Mouse (Mus musculus): ENCODE measurements around the gene Shbg.
"Not testable (repeated sequence)": the region's sequence is repeated elsewhere in the genome, so short reads cannot be mapped to it uniquely, and the experiment has no call there.

The Shbg gene

DNA sequence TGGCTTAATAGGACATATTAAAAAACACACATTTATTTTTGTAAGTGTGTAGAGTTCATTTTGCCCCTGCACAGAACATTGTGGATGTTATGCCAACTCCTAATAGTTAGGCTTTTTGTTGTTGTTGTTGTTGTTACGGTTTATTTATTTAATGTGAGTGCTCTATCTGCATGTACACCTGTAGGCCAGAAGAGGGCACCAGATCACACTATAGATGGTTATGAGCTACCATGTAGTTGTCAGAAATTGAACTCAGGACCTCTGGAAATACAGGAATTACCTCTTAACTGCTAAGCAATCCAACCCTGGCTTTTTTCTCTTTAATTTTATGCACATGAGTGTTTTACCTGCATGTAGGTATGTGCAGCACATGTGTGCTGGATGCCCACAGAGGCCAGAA lies 12.1 kb upstream of the Shbg start:
- peak; percentile 21 for DNase-seq

DNA sequence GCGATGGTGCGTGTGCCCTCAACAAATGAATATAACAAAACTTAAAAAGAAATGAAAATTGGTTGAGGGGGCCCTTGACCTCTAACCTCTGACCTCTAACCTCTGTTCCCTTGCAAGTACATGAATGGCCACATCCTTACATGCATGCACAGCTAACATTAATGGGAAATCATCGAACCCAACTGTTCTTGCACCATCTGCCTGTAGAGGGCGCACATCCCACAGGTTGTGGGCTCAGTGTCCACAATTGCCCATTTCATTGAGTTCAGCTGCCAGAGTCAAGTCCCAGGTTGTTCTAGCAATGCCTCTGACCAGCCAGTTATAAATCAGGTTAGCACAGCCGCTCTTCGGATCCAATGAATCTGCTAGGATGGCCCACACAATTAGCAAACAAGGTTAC lies 10.6 kb upstream of the Shbg start:
- peak; percentile 71 for DNase-seq

DNA sequence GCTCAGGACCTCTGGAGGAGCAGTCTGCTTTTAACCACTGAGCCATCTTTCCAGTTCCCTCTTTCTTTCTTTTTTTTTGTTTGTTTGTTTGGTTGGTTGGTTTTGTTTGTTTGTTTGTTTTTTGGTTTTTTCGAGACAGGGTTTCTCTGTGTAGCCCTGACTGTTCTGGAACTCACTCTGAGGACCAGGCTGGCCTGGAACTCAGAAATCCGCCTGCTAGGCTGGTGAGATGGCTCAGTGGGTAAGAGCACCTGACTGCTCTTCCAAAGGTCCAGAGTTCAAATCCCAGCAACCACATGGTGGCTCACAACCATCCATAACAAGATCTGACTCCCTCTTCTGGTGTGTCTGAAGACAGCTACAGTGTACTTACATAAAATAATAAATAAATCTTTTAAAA lies 6.6 kb upstream of the Shbg start:
- DNase-seq, result not testable (repeated sequence)

DNA sequence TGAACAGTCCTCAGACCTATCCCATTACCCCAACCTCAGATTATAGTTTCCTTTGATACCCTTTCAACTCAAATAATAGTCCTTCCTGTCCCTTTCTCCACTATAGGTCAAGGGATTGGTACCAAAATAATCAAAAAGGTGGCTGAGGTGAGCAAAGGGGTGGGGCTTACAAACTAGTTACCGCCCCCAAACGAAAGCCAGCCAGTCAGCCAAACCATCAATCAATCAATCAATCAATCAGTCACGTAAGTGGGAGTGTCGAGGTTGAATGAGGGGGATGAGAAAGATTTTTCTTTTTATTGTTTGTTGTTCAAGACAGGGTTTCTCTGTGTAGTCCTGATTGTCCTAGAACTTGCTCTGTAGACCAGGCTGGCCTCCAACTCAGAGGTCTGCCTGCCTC lies 5.3 kb upstream of the Shbg start:
- no peak for DNase-seq

DNA sequence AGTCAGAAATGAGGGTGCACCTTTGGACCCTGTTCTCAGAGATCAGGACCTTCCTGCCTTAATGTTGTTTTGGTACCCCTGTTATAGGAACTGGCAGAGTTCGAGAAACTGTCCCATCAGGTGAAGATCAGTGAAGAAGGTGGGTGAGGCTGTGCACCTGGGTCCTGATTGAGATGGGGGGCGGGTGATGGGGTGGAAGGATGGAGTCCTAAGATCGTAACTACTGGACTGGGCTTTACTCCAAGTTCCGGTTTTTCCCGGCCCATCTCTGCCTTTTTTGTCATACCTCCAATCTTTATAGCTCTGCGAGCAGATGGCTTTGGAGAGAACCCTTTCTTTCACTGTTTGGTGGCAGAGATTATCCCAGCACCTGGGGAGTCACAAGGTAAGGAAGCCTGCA lies 4.7 kb upstream of the Shbg start:
- no peak for DNase-seq

DNA sequence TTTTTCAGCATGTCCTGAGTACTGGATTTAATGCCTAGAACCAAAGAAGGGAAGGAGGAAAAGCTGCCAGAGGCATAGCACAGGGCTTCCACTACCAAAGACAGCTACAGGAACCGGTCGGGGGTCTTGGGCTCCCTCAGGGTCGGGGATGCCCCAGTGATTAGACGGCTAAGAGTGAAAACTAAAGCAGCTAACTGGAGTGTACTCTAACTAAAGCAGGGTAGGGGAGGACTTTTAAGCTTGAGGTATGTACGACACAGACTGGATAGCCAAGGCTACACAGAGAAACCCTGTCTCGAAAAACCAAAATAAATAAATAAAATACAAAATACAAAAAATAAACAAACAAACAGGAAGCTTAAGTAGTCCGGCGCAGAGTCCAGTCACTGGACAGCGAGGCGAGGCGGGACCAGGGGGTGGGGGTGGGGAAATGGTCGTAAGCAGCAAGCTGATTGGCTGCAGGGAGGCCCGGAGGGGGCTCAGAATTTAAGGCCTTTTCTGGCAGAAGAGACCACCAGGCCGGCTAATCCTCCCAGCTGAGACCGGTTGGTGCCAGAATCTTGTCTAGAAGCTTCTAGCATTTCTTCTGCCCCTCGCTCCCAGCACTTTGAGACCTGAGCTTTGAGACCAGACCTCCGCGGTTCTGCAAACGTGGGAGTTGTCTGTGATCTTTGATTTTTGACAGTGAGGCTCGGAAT lies 4.0 kb upstream of the Shbg start, which contains the start of gene Sat2:
Sat2 (plus strand) TSS at position 454 of the 698 bp plus-strand sequence.
- DNase-seq, result no peak

DNA sequence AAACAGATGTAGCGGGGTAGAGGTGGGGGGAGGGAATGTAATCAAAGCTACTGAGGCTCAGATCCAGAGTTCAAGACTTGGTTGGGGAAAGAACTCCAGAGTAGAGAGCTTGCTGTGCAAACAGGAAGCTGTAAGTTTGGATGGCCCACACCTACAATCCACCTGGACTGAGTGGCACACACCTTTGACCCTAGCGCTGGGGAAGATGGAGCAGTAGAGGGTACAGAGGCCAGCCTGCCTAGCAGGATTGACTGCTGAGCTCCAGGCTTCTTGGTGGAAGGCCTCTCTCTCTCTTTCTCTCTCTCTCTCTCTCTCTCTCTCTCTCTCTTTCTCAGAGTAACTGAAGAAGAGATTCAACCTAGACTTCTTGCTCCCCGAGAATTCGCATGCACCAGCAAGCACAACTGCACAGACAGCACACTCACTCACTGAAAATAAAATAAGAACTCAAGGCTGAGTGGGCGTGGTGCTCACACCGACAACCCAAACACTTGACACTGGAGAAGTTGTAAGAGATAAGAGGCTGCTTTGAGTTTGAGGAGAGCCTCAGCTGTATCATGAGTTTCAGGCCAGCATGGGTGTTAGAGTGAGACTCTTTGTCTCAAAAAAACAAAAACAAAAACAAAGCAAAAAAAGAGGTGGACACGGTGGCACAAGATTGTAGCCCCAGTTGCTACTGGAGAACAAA lies 2.8 kb upstream of the Shbg start:
- no peak for DNase-seq

DNA sequence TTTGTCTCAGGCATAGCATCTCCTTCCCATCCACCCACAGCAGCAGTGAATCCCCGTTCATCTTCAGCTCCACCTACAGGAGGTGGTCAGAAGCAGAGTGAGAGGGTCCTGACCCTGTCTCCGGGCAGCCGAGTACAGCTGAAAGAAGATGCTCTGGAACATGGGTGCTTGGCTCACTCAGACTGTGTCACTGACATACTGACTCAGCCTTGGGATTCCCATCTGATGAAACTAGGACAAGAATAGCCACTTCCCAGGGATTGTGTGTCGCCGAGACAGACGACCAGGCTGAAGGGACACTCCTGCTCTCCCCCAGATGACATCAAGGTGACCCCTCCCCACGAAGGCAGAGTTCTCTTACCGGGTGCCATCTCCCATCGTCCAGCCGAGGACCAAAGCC lies 924 bp downstream of the Shbg start:
- DNase-seq, result no peak

DNA sequence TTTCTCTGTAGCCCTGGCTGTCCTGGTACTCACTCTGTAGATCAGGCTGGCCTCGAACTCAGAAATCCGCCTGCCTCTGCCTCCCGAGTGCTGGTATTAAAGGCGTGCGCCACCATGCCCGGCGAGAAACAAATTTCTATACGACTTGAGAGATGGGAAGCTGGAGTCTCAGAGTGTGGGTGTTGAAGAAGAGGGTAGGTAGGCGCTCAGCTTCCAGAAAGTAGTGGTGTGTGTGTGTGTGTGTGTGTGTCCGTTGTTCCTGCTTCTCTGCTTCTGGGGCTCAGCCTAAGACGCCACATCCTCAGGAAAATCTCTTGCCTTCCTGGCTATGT lies 3.5 kb downstream of the Shbg start:
- DNase-seq, result not testable (repeated sequence)

DNA sequence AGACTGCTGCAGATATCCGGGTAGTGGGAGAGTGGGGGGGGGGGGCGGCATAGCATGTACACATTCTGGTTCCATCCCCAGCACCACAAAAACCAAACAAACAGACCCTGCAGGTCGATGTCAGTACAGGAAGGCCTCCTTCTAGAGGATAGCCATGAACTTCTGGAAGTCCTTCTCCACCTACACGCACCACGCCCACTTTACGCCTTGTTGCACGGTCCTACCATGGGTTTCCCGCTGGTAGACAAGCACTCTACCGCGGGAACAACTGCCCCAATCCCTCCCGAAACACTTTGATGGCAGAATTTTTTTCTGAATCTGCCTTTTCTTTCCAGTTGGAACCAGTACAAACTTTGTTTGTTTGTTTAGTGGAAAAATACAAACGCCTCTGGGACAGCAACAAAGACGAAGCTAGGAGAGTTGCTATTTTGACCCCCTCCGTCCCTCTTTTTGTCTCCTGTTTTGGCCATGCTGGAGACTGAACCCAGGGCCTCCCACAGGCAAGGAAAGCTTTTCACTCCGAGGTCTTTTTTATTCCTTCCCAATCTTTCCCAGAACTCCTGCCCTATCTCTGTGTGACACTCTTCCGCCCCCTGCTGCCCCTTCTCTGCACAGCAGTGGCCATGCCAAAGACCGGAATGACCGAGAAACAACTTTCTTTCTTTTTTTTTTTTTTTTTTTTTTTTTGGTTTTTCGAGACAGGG lies 4.0 kb downstream of the Shbg start:
- DNase-seq, result peak; percentile 77

DNA sequence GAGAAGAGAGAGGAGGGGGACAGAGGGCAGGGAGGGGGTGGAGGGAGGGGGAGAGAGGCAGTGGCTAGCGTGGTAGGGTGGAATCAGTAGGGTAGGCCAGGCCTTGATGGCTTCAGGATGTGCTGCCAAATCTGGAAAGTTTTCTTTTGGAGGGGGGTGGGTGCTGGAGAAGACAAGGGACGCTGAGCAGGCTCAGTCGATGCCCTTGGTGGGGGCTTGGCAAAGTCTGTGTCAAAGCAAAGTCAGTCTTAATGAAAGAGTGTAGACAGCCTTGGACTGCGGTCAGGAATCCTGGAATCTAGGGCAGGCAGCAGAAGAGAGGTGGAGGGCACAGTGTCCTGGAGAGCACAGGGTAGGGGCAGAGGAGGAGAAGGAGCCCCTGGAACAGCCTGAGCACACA lies 6.8 kb downstream of the Shbg start:
- no peak for DNase-seq

DNA sequence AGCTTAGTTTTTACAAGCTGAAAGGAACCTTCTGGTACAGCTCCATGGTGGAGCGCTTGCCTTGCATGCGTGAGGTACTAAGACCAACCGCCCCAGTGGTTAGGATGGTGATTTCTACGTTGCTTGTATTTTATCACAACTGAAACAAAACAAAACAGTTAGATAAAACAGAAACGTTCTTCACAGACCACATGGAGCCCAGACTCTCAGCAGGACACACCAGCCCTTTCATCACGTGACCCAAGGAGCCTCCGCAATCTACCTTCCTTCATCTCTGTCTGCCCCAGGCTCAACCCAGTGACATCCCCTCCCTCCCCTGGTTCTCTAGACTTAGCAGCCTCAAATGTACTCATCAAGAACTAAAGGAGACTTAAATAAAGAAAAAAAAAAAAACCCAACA lies 8.3 kb downstream of the Shbg start:
- DNase-seq, result no peak

DNA sequence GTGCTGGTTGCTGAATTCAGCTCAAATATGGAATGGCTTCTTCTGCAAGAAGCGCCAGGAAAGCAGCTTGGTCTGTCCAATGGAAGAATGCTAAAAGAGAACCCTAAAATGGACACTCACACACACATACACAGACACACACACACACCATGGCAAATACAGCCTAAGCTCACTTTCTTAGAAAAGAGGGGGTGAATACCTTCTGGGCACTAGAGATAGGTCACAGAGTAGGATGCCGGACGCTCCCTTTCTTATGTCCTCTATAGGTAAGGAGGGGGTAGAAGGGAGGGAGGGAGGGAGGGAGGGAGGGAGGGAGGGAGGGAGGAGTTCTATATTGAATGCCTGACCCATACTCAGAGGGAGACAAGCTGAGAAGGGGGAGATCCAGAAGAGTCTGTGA lies 9.2 kb downstream of the Shbg start:
- DNase-seq, result no peak

DNA sequence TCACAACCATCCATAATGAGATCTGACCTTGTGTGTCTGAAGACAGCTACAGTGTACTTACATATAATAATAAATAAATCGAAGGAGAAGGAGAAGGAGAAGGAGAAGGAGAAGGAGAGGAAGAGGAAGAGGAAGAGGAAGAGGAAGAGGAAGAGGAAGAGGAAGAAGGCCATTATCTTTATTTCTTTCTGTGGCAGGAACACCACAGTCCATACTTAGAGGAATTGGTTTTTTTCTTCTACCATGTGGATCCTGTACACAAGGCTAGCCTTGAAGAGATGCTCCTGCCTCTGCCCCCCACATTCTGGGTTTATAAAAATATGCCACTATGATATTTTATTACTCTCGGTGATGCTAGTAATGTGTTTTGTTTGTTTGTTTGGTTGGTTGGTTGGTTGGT lies 10.9 kb downstream of the Shbg start:
- DNase-seq, result no peak

DNA sequence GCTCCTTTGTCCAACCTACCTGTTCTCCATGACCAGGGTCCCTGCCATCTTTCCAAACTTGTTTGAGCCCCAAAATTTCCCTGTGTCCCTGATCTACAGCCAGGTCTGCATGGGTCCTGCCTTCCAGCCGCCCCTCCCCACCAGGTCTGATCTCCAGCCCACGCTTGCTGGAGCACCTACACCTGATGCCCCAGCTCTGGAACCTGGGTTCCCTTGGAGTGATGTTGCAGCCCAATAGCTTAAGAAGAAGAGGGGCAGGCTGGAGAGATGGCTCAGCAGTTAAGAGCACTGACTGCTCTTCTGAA lies 11.3 kb downstream of the Shbg start:
- DNase-seq, result peak; percentile 23

DNA sequence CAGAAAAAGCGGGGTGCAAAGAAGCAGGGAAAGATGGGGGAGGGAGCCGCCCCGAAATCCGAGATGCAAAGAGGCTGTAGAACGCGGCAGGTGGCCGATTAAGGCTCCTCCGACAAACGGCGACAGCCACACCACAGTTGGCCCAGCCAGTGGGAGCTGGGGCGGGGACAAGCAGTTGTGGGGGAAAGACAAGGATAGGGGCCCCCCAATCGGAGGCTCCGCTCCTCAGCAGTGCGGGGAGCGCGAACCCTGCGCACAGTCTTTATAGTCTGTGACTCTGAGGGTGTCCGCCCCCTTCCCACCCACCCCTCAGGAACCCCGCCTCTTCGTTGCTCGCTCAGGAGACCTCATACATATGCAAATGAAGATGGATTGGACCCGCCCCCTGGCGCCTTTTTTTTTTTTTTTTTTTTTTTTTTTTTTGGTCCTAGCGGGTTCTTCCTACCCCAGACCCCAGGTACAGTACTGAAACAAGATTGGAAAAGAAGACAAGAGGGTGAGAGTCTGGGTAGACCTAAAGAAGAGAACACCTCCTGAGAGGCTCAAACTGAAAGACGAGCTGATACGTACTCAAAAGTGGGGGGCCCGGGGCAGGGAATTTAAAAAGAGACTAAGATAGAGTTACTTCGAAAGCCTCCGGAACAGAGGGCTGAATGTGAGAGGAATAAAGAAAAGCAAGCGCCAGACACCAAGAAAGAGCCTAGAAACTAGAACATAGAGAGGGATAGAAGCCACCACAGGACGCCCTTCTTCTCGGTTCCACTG lies 11.8 kb downstream of the Shbg start, which contains the start of gene Atp1b2:
Atp1b2 (minus strand) TSS at position 217 of the 765 bp plus-strand sequence.
- DNase-seq, result peak; percentile 85

DNA sequence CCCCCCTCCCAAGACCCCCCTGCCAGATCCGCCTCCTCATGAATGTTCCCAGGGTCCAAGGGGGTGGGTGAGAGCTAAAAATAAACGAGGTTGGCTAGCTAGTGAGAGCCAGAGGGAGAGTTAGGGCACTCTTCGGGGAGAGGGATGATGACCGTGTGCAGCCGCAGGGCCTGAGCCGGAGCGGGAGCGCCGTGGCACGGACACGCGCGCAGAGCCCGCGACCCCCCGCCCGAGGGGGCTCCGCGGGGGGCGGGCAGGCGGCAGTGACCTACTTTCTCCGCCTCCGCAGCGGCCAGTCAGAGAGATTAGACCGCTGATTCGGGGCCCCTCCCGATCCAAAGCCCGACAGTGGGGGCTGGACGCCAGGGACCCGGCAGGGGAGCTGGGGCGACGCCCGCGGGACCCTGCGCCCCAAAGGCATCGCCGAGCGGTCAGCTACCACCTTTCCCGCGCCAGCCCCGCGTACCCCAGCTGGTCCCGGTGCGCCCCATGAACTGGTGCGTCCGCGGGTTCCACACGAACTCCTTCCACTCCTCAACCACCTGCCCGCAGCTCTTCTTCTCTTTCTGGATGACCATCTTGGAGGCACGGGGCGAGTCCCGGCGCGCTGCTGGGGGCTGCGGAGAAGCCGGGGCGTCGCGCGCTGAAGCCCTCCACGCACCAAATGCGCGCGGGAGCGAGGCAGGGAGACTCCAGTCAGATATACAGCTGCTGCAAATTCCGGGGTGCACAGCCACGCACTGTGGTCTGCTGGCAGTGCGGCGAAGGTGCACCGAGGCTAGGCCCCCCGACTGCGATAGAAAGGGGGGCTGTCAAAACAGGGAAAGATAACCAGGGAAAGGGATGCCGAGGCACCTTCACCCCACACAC lies 12.7 kb downstream of the Shbg start:
- DNase-seq, result peak; percentile 45

DNA sequence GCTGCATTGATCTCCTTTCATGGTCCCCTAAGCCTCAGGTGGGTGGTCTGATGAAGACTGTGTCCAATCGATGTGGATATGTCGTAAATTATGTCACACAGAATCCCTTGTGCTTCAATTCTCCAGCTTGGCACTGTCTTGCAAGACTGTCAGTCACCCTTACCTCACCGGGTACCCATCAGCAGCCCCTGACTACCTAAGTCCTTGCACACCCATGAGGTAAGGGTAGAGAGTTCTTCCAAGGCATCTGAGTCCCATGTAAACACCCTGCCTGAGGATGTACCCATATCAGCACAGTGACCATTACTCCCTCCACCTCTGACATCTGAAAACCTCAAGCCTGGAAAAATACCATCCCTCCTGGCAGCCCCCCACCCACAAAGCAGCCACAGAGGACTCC lies 13.4 kb downstream of the Shbg start:
- DNase-seq, result no peak

DNA sequence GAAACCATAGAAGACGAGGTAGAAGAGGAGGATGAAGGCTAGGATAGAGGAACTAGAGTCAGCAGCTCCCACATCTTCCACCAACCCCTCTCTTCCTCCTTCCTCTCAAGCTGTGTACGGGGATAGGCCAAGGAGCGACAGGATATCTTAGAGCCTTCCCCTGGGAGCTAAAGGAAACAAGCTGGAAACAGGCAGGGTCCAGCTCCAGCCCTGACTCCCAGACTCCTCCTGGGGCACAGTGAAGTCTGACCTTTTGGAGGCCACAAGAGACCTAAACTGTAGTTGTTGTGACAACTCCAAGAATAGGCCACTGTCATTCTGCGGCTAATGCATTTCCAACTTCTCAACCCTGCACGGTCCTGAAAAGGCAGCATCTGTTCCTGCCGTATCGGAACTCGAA lies 14.2 kb downstream of the Shbg start:
- DNase-seq, result no peak

DNA sequence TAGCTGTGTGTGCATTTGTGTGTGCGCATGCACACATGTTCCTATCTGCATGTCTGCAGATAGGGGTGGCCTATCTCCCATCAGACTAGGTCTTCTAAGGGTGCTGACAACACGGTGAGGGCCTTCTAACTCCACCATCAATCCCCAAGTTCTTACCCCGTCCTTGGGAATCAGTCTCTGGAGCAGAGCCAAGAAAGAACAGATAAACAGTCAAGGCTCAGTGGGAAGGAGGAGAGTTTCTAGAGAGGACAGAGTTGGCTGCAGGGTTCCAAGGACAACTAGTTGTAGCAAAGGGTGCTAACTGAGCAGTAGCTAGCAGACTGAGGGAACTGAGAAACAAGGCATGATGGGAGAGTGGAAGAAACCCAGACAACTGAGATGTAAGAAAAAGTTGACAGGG lies 15.9 kb downstream of the Shbg start:
- DNase-seq, result no peak

DNA sequence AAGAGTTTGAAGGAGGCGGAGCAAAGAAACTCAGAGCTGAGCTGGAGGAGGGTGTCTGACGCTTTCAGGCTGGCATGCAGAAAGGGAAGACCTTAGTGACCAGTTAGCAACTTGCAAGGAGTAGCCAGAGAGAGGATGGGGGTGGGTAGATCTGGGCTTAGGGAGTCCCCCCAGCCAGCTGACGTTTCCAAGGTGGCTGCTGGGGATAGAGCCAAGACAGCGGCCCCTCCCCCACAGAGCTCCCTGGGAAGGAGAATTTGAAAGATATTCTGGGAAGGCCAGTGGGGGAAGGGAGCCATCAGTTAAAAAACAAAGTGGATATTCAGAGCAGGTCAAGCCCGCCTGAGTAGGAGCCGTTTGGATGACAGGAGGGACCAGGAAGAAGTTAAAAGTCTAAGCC lies 17.6 kb downstream of the Shbg start:
- no peak for DNase-seq

DNA sequence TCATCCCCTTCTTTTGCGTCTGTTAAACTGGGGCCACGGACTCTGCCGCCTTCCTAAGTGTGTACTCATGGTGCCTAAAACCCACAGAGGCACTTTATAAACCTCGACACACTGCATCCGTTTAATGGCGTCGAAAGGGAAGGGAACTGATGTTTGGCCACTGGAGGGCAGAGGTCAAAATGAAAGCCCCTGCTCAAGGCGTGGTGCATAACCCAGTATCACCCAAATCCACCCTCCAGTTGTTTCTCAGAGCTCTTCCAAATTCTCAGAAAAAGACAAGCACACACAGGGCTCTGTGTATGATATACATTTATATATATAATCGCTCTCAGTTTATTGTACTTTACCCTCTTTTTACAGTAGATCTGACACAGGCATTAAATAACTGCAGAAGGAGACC lies 18.3 kb downstream of the Shbg start:
- DNase-seq, result no peak

DNA sequence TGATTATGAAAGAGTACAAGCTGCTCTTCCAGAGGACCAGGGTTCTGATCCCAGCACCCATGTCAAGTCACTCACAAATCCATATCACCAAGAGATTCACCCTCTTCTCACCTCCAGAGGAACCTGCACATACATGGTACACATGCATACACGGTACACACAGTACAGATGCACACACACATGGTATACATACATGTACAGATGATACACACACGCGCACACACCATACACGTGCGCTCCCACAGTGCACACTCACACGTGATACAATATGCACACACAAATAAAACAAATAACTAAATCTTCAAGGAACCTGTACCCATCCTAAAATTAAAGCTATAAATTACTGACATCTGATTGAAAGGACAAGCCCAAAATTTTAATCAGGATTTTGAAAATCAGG lies 22.9 kb downstream of the Shbg start:
- DNase-seq, result no peak

Data from thymus, postnatal 14 days (tissue).